Mouse (Mus musculus) heart, postnatal 0 days (tissue): ENCODE results near the gene Fbxl4. TPM values are rescaled to one million over a fixed set of nuclear protein-coding genes. Genes with fewer than 3 reads are reported as not detected.
"Not testable (repeated sequence)": the region's sequence is repeated elsewhere in the genome, so short reads cannot be mapped to it uniquely, and the experiment has no call there.

Experiments
- ATAC-seq: fragments of 200-750 bp; cut with Nextera tagmentation; 2 replicates; pipeline ENCODE4 v1.8.0; 2017; ENCODE audit warnings: low read depth, moderate number of reproducible peaks, moderate library complexity; ENCODE audit not compliant: insufficient read depth
- DNase-seq: peaks from one replicate; pipeline ENCODE4 v3.0.0-alpha.2; 2016; ENCODE audit warnings: low spot score
- H3K27ac ChIP-seq: fragments of 300-500 bp; sonication (generic); 2 replicates; pipeline ENCODE4 v1.5.1; 2014; ENCODE audit warnings: low read depth, mild to moderate bottlenecking
- H3K27me3 ChIP-seq: fragments of 300-500 bp; sonication (generic); 2 replicates; pipeline ENCODE4 v1.6.1; 2014; ENCODE audit warnings: low read length, mixed read lengths; ENCODE audit not compliant: control insufficient read depth, insufficient read depth
- H3K36me3 ChIP-seq: fragments of 300-500 bp; sonication (generic); replicated peaks from 2 replicates; pipeline ENCODE4 v1.6.1; 2014; ENCODE audit warnings: low read length, mixed read lengths; ENCODE audit not compliant: control insufficient read depth, insufficient read depth
- H3K4me1 ChIP-seq: fragments of 300-500 bp; sonication (generic); 2 replicates; pipeline ENCODE4 v1.6.1; 2014; ENCODE audit warnings: antibody characterized with exemption; ENCODE audit not compliant: control insufficient read depth, insufficient read depth
- H3K4me2 ChIP-seq: fragments of 300-500 bp; sonication (generic); 2 replicates; pipeline ENCODE4 v1.6.1; 2014; ENCODE audit warnings: low read depth, mild to moderate bottlenecking, low read length, moderate library complexity
- H3K4me3 ChIP-seq: fragments of 300-500 bp; sonication (generic); 2 replicates; pipeline ENCODE4 v1.5.1; 2014; ENCODE audit warnings: low read depth, low read length
- H3K9ac ChIP-seq: fragments of 300-500 bp; sonication (generic); replicated peaks from 2 replicates; pipeline ENCODE4 v1.6.1; 2014; ENCODE audit warnings: low read depth, low read length, mixed read lengths
- H3K9me3 ChIP-seq: fragments of 300-500 bp; sonication (generic); replicated peaks from 2 replicates; pipeline ENCODE4 v1.6.1; 2016; ENCODE audit warnings: low read length; ENCODE audit not compliant: control insufficient read depth
- CTCF ChIP-seq: IDR thresholded peaks from 2 replicates; pipeline ENCODE4 v1.5.1; 2016; ENCODE audit warnings: antibody characterized with exemption, control low read depth, low read depth
- EP300 ChIP-seq: IDR thresholded peaks from 2 replicates; pipeline ENCODE4 v1.6.1; 2016; ENCODE audit warnings: antibody characterized with exemption, low read depth
- WGBS: fragments of 180-500 bp; shearing (Covaris S2); extraction: QIAGEN DNeasy Blood & Tissue Kit; methylation state at CpG from one replicate; pipeline ENCODE4 v1.1.7; 2014; 5-methylcytosine and 5-hydroxymethylcytosine counted together
- polyA plus RNA-seq: library from polyadenylated mRNA; unstranded; fragments of >200 nt; fragmentation: Nextera tagmentation; extraction: Ambion mirVana; gene quantifications from 2 replicates; pipeline ENCODE4 v1.2.1, GENCODE M21; 2015
- total RNA-seq: library from RNA; depleted of rRNA; stranded (reverse); fragments of >200 nt; gene quantifications from 2 replicates; pipeline ENCODE4 v1.2.3, GENCODE M21; 2014; ENCODE audit warnings: low replicate concordance; rRNA removed

Gene Fbxl4
- 18.3 and 26.2 TPM in 2 replicates for total RNA-seq
- polyA plus RNA-seq = 11.5 and 13.2 TPM in 2 replicates

DNA sequence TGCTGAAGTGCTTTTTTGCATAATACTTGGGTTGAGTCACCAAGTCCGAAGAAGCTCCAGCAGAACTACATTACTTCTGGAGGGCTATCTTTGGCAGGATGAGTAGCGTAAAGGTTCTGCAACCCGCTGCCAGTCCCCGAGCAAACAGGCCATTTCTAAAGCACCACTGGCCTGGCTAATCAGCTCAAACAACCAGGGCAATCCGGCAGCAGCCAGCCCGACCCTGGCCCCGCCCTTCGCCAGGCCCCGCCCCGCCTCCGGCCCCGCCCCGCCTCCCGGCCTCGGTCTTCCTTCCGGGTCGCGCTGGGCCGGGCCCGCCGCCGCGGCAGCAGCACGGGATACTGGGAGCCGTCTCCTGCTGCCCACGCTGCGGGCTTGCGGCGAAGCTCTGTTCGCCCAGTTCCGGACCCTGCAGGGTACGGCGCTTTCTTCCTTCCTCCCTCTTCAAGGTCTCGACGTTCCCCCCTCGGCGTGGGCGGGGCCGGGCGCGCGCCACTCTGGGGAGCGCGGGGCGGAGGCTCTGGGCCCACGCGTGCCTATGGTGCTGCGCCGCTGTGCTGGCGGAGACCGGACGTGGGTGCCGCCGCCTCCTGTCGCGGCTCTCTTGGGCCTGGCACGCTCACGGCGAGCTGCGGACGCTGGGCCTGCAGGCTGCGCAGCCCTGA lies at the start of gene Fbxl4:
Fbxl4 (plus strand) TSS at position 278 of the 665 bp plus-strand sequence.
- Histone ChIP-seq H3K36me3 (no peaks in the 10 kb centered on the region), H3K4me3 (peak within 1 kb of the TSS; percentile 84), H3K27me3 (no peaks in the 10 kb centered on the region), H3K27ac (peak within 1 kb of the TSS; percentile 96), H3K9me3 (no peaks in the 10 kb centered on the region; the same call in 1 of the 2 replicates), H3K9ac (peak within 1 kb of the TSS; percentile 79), H3K4me1 (peaks cover 10% of the 10 kb centered on the region), H3K4me2 (peak within 1 kb of the TSS; percentile 69)
- under 1% methylated on average over 60 of the region's 62 CpGs for WGBS
- ATAC-seq (peak; percentile 96), DNase-seq (peak; percentile 84)
- TF ChIP-seq EP300 = no peak
- no peak for TF ChIP-seq CTCF

DNA sequence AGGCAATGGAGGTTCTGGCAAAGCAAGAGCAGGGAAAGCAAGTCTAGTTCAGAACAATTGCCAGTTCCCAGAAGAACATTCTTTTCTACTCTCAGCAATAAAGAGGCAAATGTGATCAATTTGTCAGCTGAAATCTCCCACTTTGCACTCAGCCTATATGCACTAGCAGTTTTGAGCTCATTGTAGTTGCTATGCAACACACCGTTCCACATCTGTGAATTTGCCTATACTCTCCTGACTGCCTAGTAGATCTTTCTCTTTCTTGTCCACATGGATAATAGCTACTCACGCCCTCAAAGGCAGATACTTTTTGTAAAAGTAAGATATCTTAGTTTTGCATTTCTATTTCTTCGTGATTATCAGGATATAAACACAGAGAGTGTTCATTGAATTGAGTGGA lies 42.8 kb upstream of the Fbxl4 start:
- Histone ChIP-seq H3K4me1 (no peaks in the 10 kb centered on the region), H3K9me3 (0 out of 2 replicates have a peak, but pooled peaks cover 2% of the 10 kb centered on the region), H3K27ac (no peak overlapping the region), H3K4me3 (no peak overlapping the region), H3K9ac (no peak overlapping the region), H3K4me2 (no peak overlapping the region), H3K36me3 (no peaks in the 10 kb centered on the region), H3K27me3 (no peaks in the 10 kb centered on the region)
- ATAC-seq (no peak), DNase-seq (no peak)
- WGBS = 80% methylated on average over 3 of the region's 3 CpGs
- TF ChIP-seq CTCF = no peak
- no peak for TF ChIP-seq EP300

DNA sequence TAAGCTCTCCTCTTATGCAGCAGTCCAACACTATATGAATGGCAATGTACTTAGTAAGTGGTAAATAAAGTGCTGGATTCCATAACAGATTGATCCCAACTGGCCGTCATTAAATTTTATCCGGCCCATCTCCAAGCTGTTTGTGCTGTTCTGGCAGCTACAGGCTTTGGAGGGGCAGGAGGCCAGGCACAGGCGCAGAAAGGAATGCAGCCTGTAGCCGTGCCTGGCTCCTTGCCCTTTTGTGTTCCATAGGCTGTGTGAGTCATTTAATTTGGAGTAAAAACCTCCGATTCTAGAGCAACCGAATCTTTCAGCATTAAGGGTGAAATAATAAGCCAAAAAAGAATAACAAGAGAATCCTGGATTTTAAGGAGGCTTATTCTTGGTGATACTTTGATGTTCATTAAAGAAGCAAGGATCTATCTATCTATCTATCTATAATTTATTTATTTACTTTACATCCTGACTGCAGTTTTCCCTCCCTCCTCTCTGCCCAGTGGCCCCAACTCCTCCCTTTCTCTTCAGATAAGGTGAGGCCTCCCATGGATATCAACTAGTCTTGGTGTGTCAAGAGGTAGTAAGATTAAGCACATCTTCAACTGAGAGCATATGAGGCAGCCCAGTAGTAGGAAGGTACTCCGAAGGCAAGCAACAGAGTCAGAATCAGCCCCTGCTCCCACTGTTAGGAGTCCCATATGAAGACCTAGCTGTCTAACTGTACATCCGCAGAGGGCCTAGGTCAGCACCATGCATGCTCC lies 14.3 kb upstream of the Fbxl4 start:
- H3K4me1 ChIP-seq = no peaks in the 10 kb centered on the region
- ATAC-seq = no peak
- 44% methylated on average over 8 of the region's 8 CpGs for WGBS

GRCm38 (mm10) chr4:22349086-22349485 lies 8.3 kb upstream of the Fbxl4 start:
- ATAC-seq, H3K27me3 ChIP-seq, H3K4me3 ChIP-seq, H3K27ac ChIP-seq, DNase-seq, H3K4me1 ChIP-seq, H3K36me3 ChIP-seq, H3K9me3 ChIP-seq, H3K4me2 ChIP-seq, H3K9ac ChIP-seq: not testable (repeated sequence)
- 72% methylated on average over 4 of the region's 4 CpGs for WGBS

More for the DNA sequence above, 14.3 kb upstream of the Fbxl4 start:
- no peak overlapping the region for H3K4me3 ChIP-seq
- H3K9me3 ChIP-seq = no peaks in the 10 kb centered on the region
- no peaks in the 10 kb centered on the region for H3K27me3 ChIP-seq
- no peak overlapping the region for H3K27ac ChIP-seq
- DNase-seq = no peak
- no peaks in the 10 kb centered on the region for H3K36me3 ChIP-seq
- H3K4me2 ChIP-seq = no peak overlapping the region
- TF ChIP-seq CTCF (no peak), EP300 (no peak)
- H3K9ac ChIP-seq = no peak overlapping the region

DNA sequence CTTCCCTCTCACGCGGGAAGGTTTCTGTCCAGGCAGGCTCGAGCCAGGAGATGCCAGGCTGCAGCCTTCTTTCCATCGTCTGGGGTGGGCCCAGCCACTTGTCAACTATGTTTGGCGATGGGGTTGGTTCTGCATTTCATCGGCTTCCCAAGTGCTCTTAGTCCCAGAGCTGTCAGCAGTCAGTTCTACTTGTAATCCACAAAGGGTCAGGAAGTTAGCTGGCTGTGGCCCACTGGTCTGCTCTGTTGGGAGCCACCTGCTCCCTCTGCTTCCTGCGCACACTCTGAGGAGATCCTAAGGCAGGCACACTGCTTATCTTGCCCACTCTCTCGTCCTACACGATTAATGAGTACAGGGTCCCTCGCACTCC lies 573 bp downstream of the Fbxl4 start:
- H3K4me1 ChIP-seq = peaks cover 10% of the 10 kb centered on the region
- 4% methylated on average over 10 of the region's 10 CpGs for WGBS
- DNase-seq = peak; percentile 26

More for the DNA sequence above, 573 bp downstream of the Fbxl4 start:
- peak overlapping the region; percentile 79 for H3K9ac ChIP-seq
- no peak for TF ChIP-seq EP300
- TF ChIP-seq CTCF = no peak
- H3K27me3 ChIP-seq = no peaks in the 10 kb centered on the region
- H3K9me3 ChIP-seq = no peaks in the 10 kb centered on the region; the same call in 1 of the 2 replicates
- peak overlapping the region; percentile 69 for H3K4me2 ChIP-seq
- H3K27ac ChIP-seq = peak overlapping the region; percentile 96
- H3K4me3 ChIP-seq = peak overlapping the region; percentile 84
- peak; percentile 58; the same call in 1 of the 2 replicates for ATAC-seq
- no peaks in the 10 kb centered on the region for H3K36me3 ChIP-seq
